Mouse (Mus musculus) kidney, postnatal 0 days (tissue): ENCODE results near the gene Rab20. TPM values are rescaled to one million over a fixed set of nuclear protein-coding genes. Genes with fewer than 3 reads are reported as not detected.
"Not testable (repeated sequence)": the region's sequence is repeated elsewhere in the genome, so short reads cannot be mapped to it uniquely, and the experiment has no call there.

Experiments used
- ATAC-seq: fragments of 200-750 bp; cut with Nextera tagmentation; replicated peaks from 2 replicates; pipeline ENCODE4 v1.8.0; 2017; ENCODE audit warnings: low read depth, moderate number of reproducible peaks, moderate TSS enrichment, moderate library complexity; ENCODE audit not compliant: low FRiP score
- DNase-seq: peaks from one replicate; pipeline ENCODE4 v3.0.0-alpha.2; 2016; ENCODE audit warnings: low spot score
- H3K27ac ChIP-seq: fragments of 300-500 bp; sonication (generic); 2 replicates; pipeline ENCODE4 v1.5.1; 2014; ENCODE audit warnings: mild to moderate bottlenecking
- H3K27me3 ChIP-seq: fragments of 300-500 bp; sonication (generic); 2 replicates; pipeline ENCODE4 v1.6.1; 2014; ENCODE audit warnings: low read length, mixed read lengths; ENCODE audit not compliant: insufficient read depth
- H3K36me3 ChIP-seq: fragments of 300-500 bp; sonication (generic); 2 replicates; pipeline ENCODE4 v1.6.1; 2014; ENCODE audit warnings: low read length, mixed read lengths; ENCODE audit not compliant: insufficient read depth
- H3K4me1 ChIP-seq: fragments of 300-500 bp; sonication (generic); replicated peaks from 2 replicates; pipeline ENCODE4 v1.6.1; 2014; ENCODE audit warnings: antibody characterized with exemption, low read length, mixed read lengths; ENCODE audit not compliant: insufficient read depth
- H3K4me2 ChIP-seq: fragments of 300-500 bp; sonication (generic); 2 replicates; pipeline ENCODE4 v1.6.1; 2014; ENCODE audit warnings: mild to moderate bottlenecking, low read length, moderate library complexity, mixed read lengths
- H3K4me3 ChIP-seq: fragments of 300-500 bp; sonication (generic); replicated peaks from 2 replicates; pipeline ENCODE4 v1.5.1; 2014; ENCODE audit warnings: low read depth, low read length
- H3K9ac ChIP-seq: fragments of 300-500 bp; sonication (generic); 2 replicates; pipeline ENCODE4 v1.6.1; 2014; ENCODE audit warnings: low read depth, low read length
- H3K9me3 ChIP-seq: fragments of 300-500 bp; sonication (generic); replicated peaks from 2 replicates; pipeline ENCODE4 v1.6.1; 2016; ENCODE audit warnings: low read length, inconsistent platforms, mixed read lengths
- CTCF ChIP-seq: IDR thresholded peaks from 2 replicates; pipeline ENCODE4 v1.5.1; 2016; ENCODE audit warnings: antibody characterized with exemption, low read depth, mild to moderate bottlenecking, moderate library complexity
- WGBS: fragments of 180-500 bp; shearing (Covaris S2); extraction: QIAGEN DNeasy Blood & Tissue Kit; methylation state at CpG from one replicate; pipeline ENCODE4 v1.1.7; 2014; 5-methylcytosine and 5-hydroxymethylcytosine counted together
- polyA plus RNA-seq: library from polyadenylated mRNA; unstranded; fragments of >200 nt; fragmentation: Nextera tagmentation; extraction: Ambion mirVana; gene quantifications from 2 replicates; pipeline ENCODE4 v1.2.1, GENCODE M21; 2015

Rab20 gene
- polyA plus RNA-seq, 1 experiment from 2014 or later, result 48.0 TPM

- peak overlapping the region; percentile 32; the same call in 1 of the 2 replicates for H3K4me2 ChIP-seq
- no peak for TF ChIP-seq CTCF
- peak overlapping the region; percentile 91 for H3K27ac ChIP-seq
- no peak for DNase-seq
- ATAC-seq, result no peak
- WGBS, result 60% methylated on average over 7 of the region's 7 CpGs
- no peaks in the 10 kb centered on the region for H3K36me3 ChIP-seq
- no peak overlapping the region for H3K4me3 ChIP-seq
- H3K9ac ChIP-seq, result no peak overlapping the region
- H3K27me3 ChIP-seq, result no peaks in the 10 kb centered on the region
- no peaks in the 10 kb centered on the region for H3K9me3 ChIP-seq
- H3K4me1 ChIP-seq, result peaks cover 36% of the 10 kb centered on the region
Measured at GRCm38 (mm10) chr8:11470694-11471093, 7.8 kb downstream of the Rab20 start.

- ATAC-seq (no peak), DNase-seq (peak; percentile 63)
- Histone ChIP-seq H3K4me1 (peaks cover 35% of the 10 kb centered on the region), H3K9ac (no peak overlapping the region), H3K27me3 (no peaks in the 10 kb centered on the region), H3K36me3 (no peaks in the 10 kb centered on the region), H3K4me3 (no peak overlapping the region), H3K9me3 (no peaks in the 10 kb centered on the region), H3K4me2 (no peak overlapping the region), H3K27ac (peak overlapping the region; percentile 91; the same call in 1 of the 2 replicates)
- TF ChIP-seq CTCF, result peak; percentile 85
- 6% methylated on average over 3 of the region's 3 CpGs for WGBS
Measured at GRCm38 (mm10) chr8:11469095-11469494, 9.4 kb downstream of the Rab20 start.

- 0 out of 2 replicates have a peak overlapping the region, but pooled peaks have one; percentile 31 for H3K27ac ChIP-seq
- WGBS, result 91% methylated on average over 4 of the region's 5 CpGs
Measured at GRCm38 (mm10) chr8:11466528-11466927, 12.0 kb downstream of the Rab20 start.

GRCm38 (mm10) chr8:11465619-11466018, 12.9 kb downstream of the Rab20 start:
- ATAC-seq, result no peak
- H3K4me2 ChIP-seq, result no peak overlapping the region
- no peak for DNase-seq
- H3K4me1 ChIP-seq, result peaks cover 20% of the 10 kb centered on the region
- TF ChIP-seq CTCF, result no peak
- no peak overlapping the region for H3K4me3 ChIP-seq
- 93% methylated on average over 4 of the region's 4 CpGs for WGBS
- H3K27me3 ChIP-seq, result no peaks in the 10 kb centered on the region
- no peak overlapping the region for H3K9ac ChIP-seq
- H3K27ac ChIP-seq, result 0 out of 2 replicates have a peak overlapping the region, but pooled peaks have one; percentile 31
- no peaks in the 10 kb centered on the region for H3K9me3 ChIP-seq
- H3K36me3 ChIP-seq, result no peaks in the 10 kb centered on the region

More at GRCm38 (mm10) chr8:11466528-11466927, 12.0 kb downstream of the Rab20 start:
- H3K4me2 ChIP-seq, H3K36me3 ChIP-seq, H3K9me3 ChIP-seq, DNase-seq, ATAC-seq, H3K4me3 ChIP-seq, H3K9ac ChIP-seq, H3K27me3 ChIP-seq: not testable (repeated sequence)
- H3K4me1 ChIP-seq, result peaks cover 15% of the 10 kb centered on the region

GRCm38 (mm10) chr8:11464707-11464964, 13.9 kb downstream of the Rab20 start:
- Histone ChIP-seq H3K4me2 (no peak overlapping the region), H3K27ac (peak overlapping the region; percentile 57; the same call in 1 of the 2 replicates), H3K4me1 (peaks cover 18% of the 10 kb centered on the region), H3K27me3 (no peaks in the 10 kb centered on the region), H3K9me3 (no peaks in the 10 kb centered on the region), H3K9ac (no peak overlapping the region), H3K4me3 (no peak overlapping the region), H3K36me3 (no peaks in the 10 kb centered on the region)
- no peak for TF ChIP-seq CTCF
- WGBS, result 73% methylated on average over 3 of the region's 3 CpGs
- ATAC-seq, result no peak
- no peak for DNase-seq

- no peak for TF ChIP-seq CTCF
- ATAC-seq, result 0 out of 2 replicates have a peak, but pooled peaks have one; percentile 45
- 57% methylated on average over 12 of the region's 12 CpGs for WGBS
- Histone ChIP-seq H3K9me3 (no peaks in the 10 kb centered on the region), H3K27ac (peak overlapping the region; percentile 57; the same call in 1 of the 2 replicates), H3K4me3 (no peak overlapping the region), H3K36me3 (no peaks in the 10 kb centered on the region), H3K4me1 (peaks cover 21% of the 10 kb centered on the region), H3K4me2 (no peak overlapping the region), H3K27me3 (no peaks in the 10 kb centered on the region), H3K9ac (no peak overlapping the region)
- no peak for DNase-seq
Measured at GRCm38 (mm10) chr8:11463889-11464706, 14.4 kb downstream of the Rab20 start.
